Mouse (Mus musculus) T-cell, adult 2 months (primary cell): Measurements from ENCODE around the gene Olfr699.
"Not testable (repeated sequence)": the region's sequence is repeated elsewhere in the genome, so short reads cannot be mapped to it uniquely, and the experiment has no call there.

ENCODE experiments used
- DNase-seq: peaks from one replicate; pipeline ENCODE4 v3.0.0; 2022; ENCODE audit warnings: low spot score

Gene Olfr699

DNA sequence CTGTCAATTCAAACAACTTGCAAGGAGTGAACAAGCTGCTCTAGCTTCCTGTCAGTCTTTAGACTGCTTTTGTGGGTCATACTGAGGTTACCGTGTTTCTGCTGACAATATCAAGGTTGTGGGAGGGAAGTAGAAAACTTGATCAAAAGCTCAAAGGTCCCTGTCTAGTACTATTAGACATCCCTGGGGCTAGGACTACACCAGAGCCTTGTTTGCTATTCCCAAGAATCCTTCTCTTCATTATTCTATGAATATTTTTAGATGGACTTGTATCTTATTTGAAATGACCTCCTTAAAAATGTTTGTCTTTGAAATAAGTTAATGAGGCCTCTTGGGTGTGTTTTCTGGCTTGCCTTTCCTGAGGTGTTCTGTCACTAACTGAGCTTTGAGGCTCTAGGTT, at the start of gene Olfr699:
Gene Olfr699, minus strand, starts transcription at position 101 of the 400 bp plus-strand sequence.
- DNase-seq: peak; percentile 11

DNA sequence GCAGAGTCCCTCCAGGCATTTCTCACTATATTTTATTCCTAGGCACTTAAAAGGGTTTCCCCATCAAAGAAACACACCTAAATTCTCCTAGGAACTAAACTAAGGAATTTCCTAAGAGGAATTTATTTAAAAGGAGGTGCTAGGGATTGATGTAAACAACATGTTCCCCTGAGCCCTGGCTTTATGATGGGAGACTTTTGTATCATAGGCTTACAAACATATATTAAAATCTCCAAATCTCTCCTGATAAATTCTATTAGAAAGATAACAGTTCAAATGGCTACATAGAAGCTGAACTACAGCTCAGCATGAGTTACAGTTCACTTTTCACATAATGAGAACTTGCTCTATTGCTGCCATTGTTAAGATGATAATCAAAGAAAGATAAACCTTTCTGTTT, 40.8 kb upstream of the Olfr699 start, which contains the start of gene Olfr702:
Gene Olfr702, minus strand, starts transcription at position 101 of the 400 bp plus-strand sequence.
- no peak for DNase-seq

DNA sequence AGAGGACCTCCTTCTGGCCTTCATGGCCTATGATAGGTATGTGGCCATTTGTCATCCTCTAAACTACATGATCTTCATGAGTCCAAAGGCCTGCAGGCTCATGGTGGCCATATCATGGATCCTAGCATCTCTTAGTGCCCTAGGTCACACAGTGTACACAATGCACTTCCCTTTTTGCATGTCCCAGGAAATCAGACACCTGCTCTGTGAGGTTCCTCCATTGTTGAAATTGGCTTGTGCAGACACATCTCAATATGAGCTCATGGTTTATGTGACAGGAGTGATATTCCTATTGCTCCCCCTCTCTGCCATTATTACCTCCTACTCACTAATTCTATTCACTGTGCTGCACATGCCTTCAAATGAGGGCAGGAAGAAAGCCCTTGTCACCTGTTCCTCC, 25.4 kb upstream of the Olfr699 start:
- no peak for DNase-seq

DNA sequence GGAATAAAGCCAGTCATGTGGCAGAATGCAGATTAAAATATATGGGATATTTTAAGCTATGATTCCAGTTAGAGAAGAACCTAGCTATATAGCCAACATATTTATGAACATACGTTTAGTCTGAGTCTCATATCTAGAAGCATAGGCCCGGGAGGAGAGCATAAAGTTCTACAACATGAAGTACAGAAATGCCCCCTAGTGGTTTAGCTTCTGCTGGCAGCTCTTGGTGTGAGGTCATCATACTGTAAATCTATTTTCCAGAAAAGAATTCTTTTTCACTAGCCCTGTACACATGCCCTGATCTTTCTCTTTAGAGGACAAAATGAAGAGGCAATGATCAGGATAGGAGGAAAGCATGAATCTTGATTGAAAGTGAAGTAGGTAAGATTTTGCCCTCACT, 22.8 kb upstream of the Olfr699 start:
- peak; percentile 37 for DNase-seq

DNA sequence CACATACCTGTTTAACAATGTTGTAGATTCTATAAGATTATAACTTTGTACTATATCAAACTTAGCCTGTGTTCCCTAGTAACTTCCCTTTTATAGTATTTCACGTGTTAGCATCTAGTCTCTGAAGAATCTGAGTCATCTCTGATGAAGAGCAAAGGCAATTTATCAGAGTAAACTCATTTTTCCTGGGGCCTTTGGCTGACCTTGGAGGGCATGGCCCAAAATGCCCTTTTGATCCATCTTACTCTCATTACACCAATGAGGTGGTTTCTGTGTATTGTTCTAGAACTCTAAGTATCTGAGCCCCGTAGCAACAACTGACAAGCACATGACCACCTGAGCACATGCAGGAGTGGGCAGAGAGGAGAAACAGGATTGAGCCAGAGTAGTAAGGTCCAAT, 20.8 kb upstream of the Olfr699 start, which contains the start of gene Olfr701:
Gene Olfr701, plus strand, starts transcription at position 301 of the 400 bp plus-strand sequence.
- DNase-seq: no peak

DNA sequence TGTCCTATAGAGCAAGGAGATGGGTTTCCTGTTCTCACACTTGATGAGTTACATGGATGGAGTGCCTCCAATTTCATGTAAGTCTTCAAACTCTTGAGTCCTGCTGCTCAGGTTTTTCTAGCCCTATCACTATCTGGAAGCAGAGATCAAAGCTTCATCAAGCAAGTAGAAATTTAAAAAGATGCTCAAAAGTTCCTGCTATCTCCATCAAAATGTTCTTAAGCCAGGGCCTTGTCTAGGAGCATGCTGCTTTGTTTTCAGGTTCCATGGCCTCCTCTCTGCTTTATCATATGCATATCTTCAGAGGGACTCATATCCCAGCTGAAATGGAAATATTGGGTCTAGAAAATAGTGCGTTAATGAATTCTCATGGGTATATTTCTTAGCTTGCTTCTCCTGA, 15.7 kb upstream of the Olfr699 start, which contains the start of gene Olfr700:
Gene Olfr700, minus strand, starts transcription at position 101 of the 400 bp plus-strand sequence.
- no peak for DNase-seq

DNA sequence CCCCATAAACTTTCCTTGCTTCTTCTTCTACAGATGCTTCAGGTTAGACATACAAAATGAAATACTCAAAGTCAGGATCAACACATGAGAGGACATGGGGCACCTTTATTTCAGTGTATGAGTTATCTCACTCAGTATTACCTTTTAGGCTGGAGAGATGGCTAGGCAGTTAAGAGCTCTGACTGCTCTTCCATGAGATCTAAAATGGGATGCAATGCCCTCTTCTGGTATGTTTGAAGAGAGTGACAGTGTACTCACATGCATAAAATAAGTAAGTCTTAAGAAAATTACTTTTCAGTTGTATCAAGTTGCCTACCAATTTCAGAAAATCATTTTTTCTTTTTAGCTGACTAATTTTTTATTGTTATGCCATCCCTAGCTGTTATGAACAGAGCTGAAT, 4.7 kb downstream of the Olfr699 start:
- no peak for DNase-seq

DNA sequence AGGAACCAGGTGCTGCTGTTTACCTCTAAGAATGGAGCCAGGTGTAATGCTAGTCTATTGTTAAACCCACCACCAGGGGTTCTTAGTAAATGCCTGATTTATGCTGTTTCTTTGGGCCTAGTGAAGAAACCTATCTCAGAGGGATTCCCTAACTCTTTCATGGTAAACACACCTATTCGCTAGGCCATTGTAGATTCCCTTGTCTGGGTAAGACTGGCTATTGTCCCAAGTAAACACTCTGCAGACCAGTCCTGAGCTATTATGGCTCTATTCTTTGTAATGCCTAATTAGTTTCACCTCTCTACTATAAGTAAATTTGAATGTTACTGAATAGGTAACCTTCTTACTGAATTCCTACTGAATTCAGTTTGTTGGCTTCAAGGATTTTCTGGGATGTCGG, 32.0 kb downstream of the Olfr699 start:
- not testable (repeated sequence) for DNase-seq

DNA sequence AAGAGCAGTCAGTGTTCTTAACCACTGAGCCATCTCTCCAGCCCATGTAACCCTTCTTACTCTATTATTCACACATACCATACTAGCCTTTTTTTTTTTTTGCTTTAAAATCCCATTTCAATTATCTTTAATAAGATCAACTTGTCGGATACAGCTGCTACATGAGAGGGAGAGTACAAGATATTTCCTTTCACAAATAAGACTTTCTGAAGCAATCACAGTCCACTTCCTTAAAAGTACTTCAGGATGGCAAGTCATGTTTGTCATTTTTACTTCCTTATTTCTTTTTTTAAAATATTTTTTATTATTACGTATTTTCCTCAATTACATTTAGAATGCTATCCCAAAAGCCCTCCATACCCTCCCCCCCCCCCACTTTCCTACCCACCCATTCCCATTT, 34.2 kb downstream of the Olfr699 start:
- no peak for DNase-seq

DNA sequence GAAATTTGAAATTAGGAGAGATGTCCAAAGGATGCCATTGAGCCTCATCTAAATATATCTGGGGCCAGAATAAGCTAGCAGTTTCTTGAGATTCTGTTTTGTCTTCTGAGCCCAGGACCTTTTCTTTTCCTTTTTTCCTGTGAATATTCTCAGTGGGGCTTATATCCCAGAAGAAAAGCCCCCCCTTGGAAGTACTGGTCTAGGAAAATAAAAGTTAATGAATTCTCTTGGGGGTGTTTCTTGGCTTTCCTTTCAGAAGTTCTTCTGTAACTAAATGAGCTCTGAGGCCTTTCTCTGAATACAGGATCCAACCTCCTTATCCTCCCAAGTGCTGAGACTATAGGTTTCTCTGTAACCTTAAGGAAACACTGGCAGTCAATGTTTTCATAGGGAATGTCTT, 37.7 kb downstream of the Olfr699 start, which contains the start of gene Olfr698:
Gene Olfr698, minus strand, starts transcription at position 101 of the 400 bp plus-strand sequence.
- DNase-seq: no peak

DNA sequence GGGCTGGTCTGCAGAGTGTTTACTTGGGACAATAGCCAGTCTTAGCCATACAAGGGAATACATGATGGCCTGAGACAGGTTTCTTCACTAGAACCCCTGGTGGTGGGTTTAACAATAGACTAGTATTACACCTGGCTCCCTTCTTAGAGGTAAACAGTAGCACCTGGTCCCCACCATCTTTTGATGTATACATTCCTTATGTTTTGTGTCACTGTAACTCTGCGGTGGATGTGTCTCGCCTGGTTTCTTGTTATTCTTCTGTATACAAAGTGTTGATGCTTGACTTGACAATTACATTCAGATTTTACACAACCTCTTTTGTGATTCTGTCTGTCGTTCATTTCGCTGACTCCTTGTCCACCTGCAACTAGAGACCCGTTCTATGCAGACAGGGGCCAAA, 47.2 kb downstream of the Olfr699 start:
- DNase-seq: no peak

DNA sequence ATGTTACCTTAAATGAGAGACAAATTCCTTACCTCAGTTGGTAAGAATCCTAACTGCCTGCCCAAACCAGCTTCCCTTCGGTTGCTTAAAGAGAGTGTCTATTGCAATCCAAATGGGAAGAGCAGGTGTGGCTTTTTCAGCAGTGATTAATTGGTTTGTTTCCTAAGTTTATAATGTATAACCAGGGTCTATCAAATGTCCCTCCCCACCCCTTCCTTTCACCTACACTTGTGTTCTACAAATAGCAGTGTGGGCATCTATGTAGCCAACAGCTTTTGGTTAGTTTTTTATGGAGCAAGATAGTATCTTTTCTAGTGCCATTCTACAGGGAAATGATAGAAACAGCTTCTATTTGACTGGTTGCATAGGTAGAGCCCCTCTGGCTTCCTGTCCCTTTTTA, 50.7 kb downstream of the Olfr699 start, which contains the start of gene Olfr697:
Gene Olfr697, minus strand, starts transcription at position 101 of the 400 bp plus-strand sequence.
- DNase-seq: no peak
